Mouse (Mus musculus) hindbrain, embryonic 16.5 days (tissue): ENCODE data around the gene Spsb1. TPM values are rescaled to one million over a fixed set of nuclear protein-coding genes. Genes with fewer than 3 reads are reported as not detected.

Source experiments
- polyA plus RNA-seq: library from polyadenylated mRNA; unstranded; fragments of >200 nt; fragmentation: Nextera tagmentation; extraction: Ambion mirVana; gene quantifications from 2 replicates; pipeline ENCODE4 v1.2.1, GENCODE M21; 2015

Spsb1 gene
- polyA plus RNA-seq, 1 experiment from 2014 or later, result 10.1 TPM

Other genes starting within 250 kb of the Spsb1 start
- gene Tmem201, start 217.0 kb downstream of the Spsb1 start, polyA plus RNA-seq, result 43.9 and 49.7 TPM in 2 replicates
- 33.2 and 37.2 TPM in 2 replicates for gene Slc25a33, start 180.8 kb downstream of the Spsb1 start, polyA plus RNA-seq
- gene H6pd, start 54.0 kb upstream of the Spsb1 start, polyA plus RNA-seq, result 2.9 and 3.5 TPM in 2 replicates
- gene Gpr157, start 132.3 kb upstream of the Spsb1 start, polyA plus RNA-seq, result 0.50 and 0.54 TPM in 2 replicates
- gene Slc2a5, start 164.2 kb upstream of the Spsb1 start, polyA plus RNA-seq, result 2.8 and 3.0 TPM in 2 replicates
- gene Slc2a7, start 193.9 kb upstream of the Spsb1 start, polyA plus RNA-seq, result not detected in 2 replicates
- not detected in 2 replicates for gene Car6, start 246.3 kb upstream of the Spsb1 start, polyA plus RNA-seq